Mouse (Mus musculus) liver, embryonic 12.5 days (tissue): ENCODE measurements around the gene Cdkn2c. TPM values are rescaled to one million over a fixed set of nuclear protein-coding genes. Genes with fewer than 3 reads are reported as not detected.

Experiments
- ATAC-seq: fragments of 200-750 bp; cut with Nextera tagmentation; 2 replicates; pipeline ENCODE4 v1.8.0; 2017; ENCODE audit warnings: moderate number of reproducible peaks, mild to moderate bottlenecking, moderate library complexity
- H3K27ac ChIP-seq: fragments of 300-500 bp; sonication (generic); 2 replicates; pipeline ENCODE4 v1.5.1; 2016; ENCODE audit warnings: mild to moderate bottlenecking
- H3K27me3 ChIP-seq: fragments of 300-500 bp; sonication (generic); replicated peaks from 2 replicates; pipeline ENCODE4 v1.6.1; 2016; ENCODE audit warnings: mild to moderate bottlenecking, moderate library complexity
- H3K36me3 ChIP-seq: fragments of 300-500 bp; sonication (generic); 2 replicates; pipeline ENCODE4 v1.6.1; 2016; ENCODE audit warnings: mild to moderate bottlenecking, moderate library complexity
- H3K4me1 ChIP-seq: fragments of 300-500 bp; sonication (generic); 2 replicates; pipeline ENCODE4 v1.6.1; 2016
- H3K4me2 ChIP-seq: fragments of 300-500 bp; sonication (generic); 2 replicates; pipeline ENCODE4 v1.6.1; 2016; ENCODE audit warnings: mild to moderate bottlenecking, moderate library complexity
- H3K4me3 ChIP-seq: fragments of 300-500 bp; sonication (generic); 2 replicates; pipeline ENCODE4 v1.5.1; 2016; ENCODE audit warnings: mild to moderate bottlenecking, moderate library complexity
- H3K9ac ChIP-seq: fragments of 300-500 bp; sonication (generic); 2 replicates; pipeline ENCODE4 v1.6.1; 2016; ENCODE audit warnings: mild to moderate bottlenecking, moderate library complexity
- H3K9me3 ChIP-seq: fragments of 300-500 bp; sonication (generic); replicated peaks from 2 replicates; pipeline ENCODE4 v1.6.1; 2016; ENCODE audit warnings: mild to moderate bottlenecking, moderate library complexity
- WGBS: fragments of 180-500 bp; shearing (Covaris S2); methylation state at CpG from one replicate; pipeline ENCODE4 v1.1.7; 2016; ENCODE audit not compliant: insufficient replicate concordance; 5-methylcytosine and 5-hydroxymethylcytosine counted together
- polyA plus RNA-seq: library from polyadenylated mRNA; unstranded; fragments of >200 nt; fragmentation: Nextera tagmentation; extraction: Ambion mirVana; gene quantifications from 2 replicates; pipeline ENCODE4 v1.2.1, GENCODE M21; 2016

The Cdkn2c gene
- polyA plus RNA-seq, 1 experiment from 2014 or later: 14.8 TPM

DNA sequence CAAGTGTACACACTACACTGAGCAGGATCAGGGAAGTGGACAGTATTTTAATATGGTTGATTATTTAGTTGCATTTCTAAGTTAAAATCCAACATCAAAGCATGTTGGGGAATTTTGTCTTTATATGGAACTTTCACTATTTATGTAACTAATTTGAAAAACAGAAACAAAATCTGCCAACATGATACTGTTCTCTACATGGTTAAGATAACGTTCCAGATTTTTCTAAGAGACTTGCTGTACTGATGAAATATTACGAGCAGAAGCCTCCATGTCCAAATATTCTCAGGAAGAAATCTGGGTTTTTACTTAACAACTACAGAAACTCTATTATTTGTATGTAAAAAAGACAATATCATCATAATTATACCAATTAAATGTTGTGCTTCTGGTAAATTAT is 11.3 kb downstream of the Cdkn2c start:
- Histone ChIP-seq H3K9ac (no peak overlapping the region), H3K27me3 (peaks cover 60% of the 10 kb centered on the region), H3K4me2 (no peak overlapping the region), H3K4me3 (no peak overlapping the region), H3K27ac (no peak overlapping the region), H3K36me3 (no peaks in the 10 kb centered on the region), H3K4me1 (peaks cover 10% of the 10 kb centered on the region), H3K9me3 (no peaks in the 10 kb centered on the region)
- 35% methylated on average over 2 of the region's 2 CpGs for whole genome bisulfite sequencing
- ATAC-seq: no peak

GRCm38 (mm10) chr4:109654701-109655100 is 12.3 kb downstream of the Cdkn2c start:
- no peak overlapping the region for H3K4me2 ChIP-seq
- no peak overlapping the region for H3K27ac ChIP-seq
- 42% methylated on average over 2 of the region's 2 CpGs for WGBS
- H3K4me3 ChIP-seq: no peak overlapping the region
- H3K4me1 ChIP-seq: peaks cover 10% of the 10 kb centered on the region
- H3K36me3 ChIP-seq: no peaks in the 10 kb centered on the region
- no peak overlapping the region for H3K9ac ChIP-seq
- no peaks in the 10 kb centered on the region for H3K9me3 ChIP-seq
- ATAC-seq: no peak
- peaks cover 59% of the 10 kb centered on the region for H3K27me3 ChIP-seq

DNA sequence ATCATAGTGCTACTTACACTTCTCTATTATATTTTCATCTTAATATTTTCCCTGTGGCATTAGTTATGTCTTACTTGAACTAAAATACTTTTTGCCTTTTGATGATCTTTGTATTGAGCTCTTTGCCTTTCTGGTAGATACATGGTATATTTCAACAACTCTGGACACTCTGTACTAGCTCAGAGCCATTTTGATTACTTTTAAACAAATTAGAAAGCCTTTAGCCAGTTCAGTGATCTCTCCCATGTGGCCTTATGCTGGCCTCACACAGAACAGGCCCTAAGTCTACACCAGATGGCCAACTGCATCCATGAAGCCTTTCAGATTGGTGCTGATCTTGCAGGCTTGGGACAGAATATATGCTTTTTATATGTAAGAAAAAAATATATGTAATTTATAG is 13.7 kb downstream of the Cdkn2c start:
- Histone ChIP-seq H3K4me1 (peaks cover 10% of the 10 kb centered on the region), H3K9me3 (no peaks in the 10 kb centered on the region), H3K27ac (no peak overlapping the region), H3K4me2 (no peak overlapping the region), H3K9ac (no peak overlapping the region), H3K27me3 (peaks cover 45% of the 10 kb centered on the region), H3K36me3 (no peaks in the 10 kb centered on the region), H3K4me3 (no peak overlapping the region)
- ATAC-seq: no peak

GRCm38 (mm10) chr4:109649331-109649730 is 17.7 kb downstream of the Cdkn2c start:
- Histone ChIP-seq H3K27ac (no peak overlapping the region), H3K36me3 (no peaks in the 10 kb centered on the region), H3K4me1 (no peaks in the 10 kb centered on the region), H3K4me2 (no peak overlapping the region), H3K27me3 (peaks cover 16% of the 10 kb centered on the region; the same call in 1 of the 2 replicates), H3K4me3 (no peak overlapping the region), H3K9ac (no peak overlapping the region), H3K9me3 (no peaks in the 10 kb centered on the region)
- ATAC-seq: no peak
- 42% methylated on average over 5 of the region's 5 CpGs for WGBS

DNA sequence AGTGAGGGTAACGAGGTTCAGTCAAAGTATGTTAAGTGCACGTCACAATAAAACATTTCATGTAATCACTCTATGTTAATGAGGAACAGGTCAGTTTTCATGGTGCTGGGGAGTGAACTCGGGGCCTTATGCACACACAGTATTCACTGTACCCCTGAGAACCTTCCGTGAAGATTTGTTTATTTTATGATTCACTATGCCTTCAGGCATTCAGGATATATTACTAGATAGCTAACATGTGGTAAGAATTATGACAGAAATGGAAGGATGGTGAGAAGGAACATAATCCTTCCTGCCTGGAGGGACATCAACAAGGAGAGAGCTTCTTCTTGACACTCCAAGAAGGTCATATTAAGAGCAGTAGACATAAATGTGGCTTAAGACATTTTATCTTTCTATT is 19.7 kb downstream of the Cdkn2c start:
- no peak for ATAC-seq
- WGBS: 56% methylated on average over 4 of the region's 4 CpGs

GRCm38 (mm10) chr4:109641451-109641850 is 25.5 kb downstream of the Cdkn2c start:
- Histone ChIP-seq H3K4me2 (no peak overlapping the region), H3K36me3 (no peaks in the 10 kb centered on the region), H3K9me3 (no peaks in the 10 kb centered on the region), H3K27ac (no peak overlapping the region), H3K4me3 (no peak overlapping the region), H3K9ac (no peak overlapping the region), H3K4me1 (no peaks in the 10 kb centered on the region), H3K27me3 (no peaks in the 10 kb centered on the region; the same call in 1 of the 2 replicates)
- WGBS: 59% methylated on average over 3 of the region's 3 CpGs
- ATAC-seq: no peak

More for the DNA sequence above, 19.7 kb downstream of the Cdkn2c start:
- no peaks in the 10 kb centered on the region for H3K36me3 ChIP-seq
- no peaks in the 10 kb centered on the region for H3K9me3 ChIP-seq
- H3K4me1 ChIP-seq: no peaks in the 10 kb centered on the region
- H3K4me2 ChIP-seq: no peak overlapping the region
- peaks cover 16% of the 10 kb centered on the region; the same call in 1 of the 2 replicates for H3K27me3 ChIP-seq
- H3K27ac ChIP-seq: no peak overlapping the region
- H3K4me3 ChIP-seq: no peak overlapping the region
- H3K9ac ChIP-seq: no peak overlapping the region

DNA sequence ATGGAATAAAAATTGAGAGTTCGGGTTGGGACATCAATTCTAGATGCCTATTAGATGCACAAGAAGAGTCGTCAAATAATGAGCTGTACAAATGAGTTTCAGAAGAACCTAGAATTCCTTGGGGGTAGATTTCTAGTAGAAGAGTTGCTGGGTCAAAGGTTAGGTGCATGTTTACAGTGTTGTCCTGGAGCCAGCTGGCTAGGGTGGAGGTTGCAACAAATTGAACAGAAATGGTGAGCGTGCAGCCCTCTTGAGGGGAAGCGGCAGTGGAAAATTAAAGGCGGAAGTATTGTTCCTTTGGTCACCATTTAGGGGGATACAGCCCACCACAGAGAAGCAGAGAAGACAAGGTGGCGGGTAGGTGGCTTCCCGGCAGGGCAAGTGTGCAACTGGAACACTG is 26.8 kb downstream of the Cdkn2c start:
- Histone ChIP-seq H3K9me3 (no peaks in the 10 kb centered on the region), H3K36me3 (no peaks in the 10 kb centered on the region), H3K4me1 (no peaks in the 10 kb centered on the region), H3K27me3 (no peaks in the 10 kb centered on the region; the same call in 1 of the 2 replicates), H3K27ac (no peak overlapping the region), H3K4me2 (no peak overlapping the region), H3K4me3 (no peak overlapping the region), H3K9ac (no peak overlapping the region)
- WGBS: 78% methylated on average over 7 of the region's 7 CpGs
- no peak for ATAC-seq

- Histone ChIP-seq H3K9me3 (no peaks in the 10 kb centered on the region), H3K4me3 (no peak overlapping the region), H3K27ac (no peak overlapping the region), H3K4me2 (no peak overlapping the region), H3K4me1 (no peaks in the 10 kb centered on the region), H3K36me3 (no peaks in the 10 kb centered on the region), H3K27me3 (no peaks in the 10 kb centered on the region; the same call in 1 of the 2 replicates), H3K9ac (no peak overlapping the region)
- 62% methylated on average over 9 of the region's 9 CpGs for WGBS
- ATAC-seq: no peak
These were observed 27.6 kb downstream of the Cdkn2c start for GRCm38 (mm10) chr4:109639356-109639755.

- Histone ChIP-seq H3K9ac (no peak overlapping the region), H3K4me3 (no peak overlapping the region), H3K27me3 (no peaks in the 10 kb centered on the region), H3K27ac (no peak overlapping the region), H3K4me2 (no peak overlapping the region), H3K36me3 (no peaks in the 10 kb centered on the region), H3K4me1 (no peaks in the 10 kb centered on the region), H3K9me3 (no peaks in the 10 kb centered on the region)
- ATAC-seq: no peak
- WGBS: 72% methylated on average over 2 of the region's 2 CpGs
These were observed 32.0 kb downstream of the Cdkn2c start for GRCm38 (mm10) chr4:109634971-109635370.

GRCm38 (mm10) chr4:109631029-109631428 is 36.0 kb downstream of the Cdkn2c start:
- Histone ChIP-seq H3K9me3 (no peaks in the 10 kb centered on the region), H3K4me3 (no peak overlapping the region), H3K27me3 (no peaks in the 10 kb centered on the region), H3K4me1 (no peaks in the 10 kb centered on the region), H3K4me2 (no peak overlapping the region), H3K9ac (no peak overlapping the region), H3K36me3 (no peaks in the 10 kb centered on the region), H3K27ac (no peak overlapping the region)
- ATAC-seq: no peak
- 64% methylated on average over 4 of the region's 4 CpGs for WGBS

- 38% methylated on average over 2 of the region's 2 CpGs for WGBS
- no peak for ATAC-seq
- no peak overlapping the region for H3K4me2 ChIP-seq
- H3K27me3 ChIP-seq: no peaks in the 10 kb centered on the region
- H3K9me3 ChIP-seq: no peaks in the 10 kb centered on the region
- no peaks in the 10 kb centered on the region for H3K4me1 ChIP-seq
- no peak overlapping the region for H3K27ac ChIP-seq
- H3K36me3 ChIP-seq: no peaks in the 10 kb centered on the region
- no peak overlapping the region for H3K4me3 ChIP-seq
- H3K9ac ChIP-seq: no peak overlapping the region
These were observed 36.8 kb downstream of the Cdkn2c start for GRCm38 (mm10) chr4:109630215-109630614.

DNA sequence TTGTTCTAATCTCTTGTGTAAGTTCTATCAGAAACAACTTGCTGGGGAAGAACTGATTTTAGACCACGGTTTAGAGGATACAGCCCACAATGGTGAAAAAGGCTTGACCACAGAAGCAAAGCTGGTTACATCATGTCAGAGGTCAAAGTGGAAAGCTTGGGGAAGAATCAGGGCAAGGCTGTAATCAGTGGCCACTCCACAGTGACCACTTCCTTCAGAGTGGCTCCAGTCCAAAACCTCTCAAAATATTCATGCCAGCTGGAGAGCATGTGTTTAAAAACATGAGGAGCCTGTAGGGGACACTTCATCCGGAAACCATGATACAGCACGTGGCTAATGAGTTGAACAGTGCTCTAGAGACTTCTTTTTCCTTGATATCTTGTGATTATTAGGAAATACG is 54.4 kb downstream of the Cdkn2c start:
- ATAC-seq: no peak
- Histone ChIP-seq H3K9me3 (no peaks in the 10 kb centered on the region), H3K4me1 (no peaks in the 10 kb centered on the region), H3K27me3 (no peaks in the 10 kb centered on the region), H3K36me3 (no peaks in the 10 kb centered on the region), H3K4me3 (no peak overlapping the region), H3K9ac (no peak overlapping the region), H3K4me2 (no peak overlapping the region), H3K27ac (no peak overlapping the region)
- 49% methylated on average over 4 of the region's 4 CpGs for WGBS
